Mouse (Mus musculus): Measurements from ENCODE around the gene Gpr12. TPM values are rescaled to one million over a fixed set of nuclear protein-coding genes. Genes with fewer than 3 reads are reported as not detected.
"Not testable (repeated sequence)": the region's sequence is repeated elsewhere in the genome, so short reads cannot be mapped to it uniquely, and the experiment has no call there.

Gpr12 gene
- polyA plus RNA-seq, 1 experiment from 2014 or later: not detected

DNA sequence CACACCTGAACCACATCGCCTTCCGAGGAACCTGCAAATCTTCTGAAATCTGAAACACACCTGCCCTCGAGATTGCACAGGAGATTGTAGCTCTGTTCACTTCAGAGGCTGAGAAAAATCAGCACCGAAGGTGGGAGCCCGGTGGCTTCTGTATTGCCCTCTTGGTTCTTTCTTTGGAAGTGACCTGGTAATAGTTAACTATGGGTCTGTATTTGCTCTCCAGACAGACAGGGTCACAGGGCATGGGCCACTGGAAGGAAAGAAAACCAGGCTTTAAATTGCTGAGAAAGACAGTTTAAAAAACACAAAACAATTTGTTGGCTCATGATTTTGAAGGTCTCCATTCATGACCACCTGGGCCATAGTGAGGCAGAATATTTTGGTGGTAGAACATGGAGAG is 14.9 kb upstream of the Gpr12 start:
- Histone ChIP-seq H3K4me3 (ENCODE audit: low read depth, low read length) (no peak overlapping the region), H3K4me1 (ENCODE audit: insufficient read depth, low read depth, low read length) (no peaks in the 10 kb centered on the region), H3K36me3 (ENCODE audit: insufficient read depth, low read length) (no peaks in the 10 kb centered on the region), H3K27me3 (replicated peaks; ENCODE audit: insufficient read depth, low read length) (no peaks in the 10 kb centered on the region), H3K4me2 (replicated peaks; ENCODE audit: low read depth, low read length) (no peak overlapping the region), H3K9ac (replicated peaks; ENCODE audit: low read depth) (no peak overlapping the region), H3K27ac (ENCODE audit: low read length) (no peak overlapping the region), H3K9me3 (ENCODE audit: low read length) (no peaks in the 10 kb centered on the region)
- no peak for DNase-seq (ENCODE audit: low spot score)
- ATAC-seq: no peak
- TF ChIP-seq EP300 (IDR thresholded peaks at IDR 0.05) (no peak), CTCF (IDR thresholded peaks at IDR 0.05) (no peak)
- WGBS: 54% methylated on average over 5 of the region's 5 CpGs

DNA sequence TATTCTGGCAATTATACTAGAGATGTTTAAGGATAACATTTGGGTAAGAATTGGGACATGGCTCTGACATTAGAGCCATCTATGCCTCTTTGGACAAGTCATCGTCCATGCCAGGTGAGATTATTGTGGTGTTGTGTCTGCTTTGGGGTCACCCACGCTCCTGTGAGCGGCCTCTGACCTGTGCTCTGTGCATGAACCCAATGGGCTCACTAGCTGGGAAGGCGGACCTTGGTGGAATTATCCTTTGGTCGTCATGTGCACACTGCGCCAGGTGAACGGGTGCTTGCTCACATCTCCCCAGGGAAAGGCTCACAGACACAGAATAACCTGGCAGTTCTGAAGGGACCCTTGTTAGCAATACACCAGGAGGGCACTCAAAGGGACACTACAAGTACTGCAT is 14.2 kb upstream of the Gpr12 start:
- H3K27me3 ChIP-seq (replicated peaks; ENCODE audit: insufficient read depth, low read length); H3K36me3 ChIP-seq (ENCODE audit: insufficient read depth, low read length); H3K27ac ChIP-seq (ENCODE audit: low read length); H3K9me3 ChIP-seq (ENCODE audit: low read length); H3K4me2 ChIP-seq (replicated peaks; ENCODE audit: low read depth, low read length); H3K4me1 ChIP-seq (ENCODE audit: insufficient read depth, low read depth, low read length); DNase-seq (ENCODE audit: low spot score); ATAC-seq; H3K4me3 ChIP-seq (ENCODE audit: low read depth, low read length); H3K9ac ChIP-seq (replicated peaks; ENCODE audit: low read depth): not testable (repeated sequence)
- 74% methylated on average over 7 of the region's 7 CpGs for WGBS

DNA sequence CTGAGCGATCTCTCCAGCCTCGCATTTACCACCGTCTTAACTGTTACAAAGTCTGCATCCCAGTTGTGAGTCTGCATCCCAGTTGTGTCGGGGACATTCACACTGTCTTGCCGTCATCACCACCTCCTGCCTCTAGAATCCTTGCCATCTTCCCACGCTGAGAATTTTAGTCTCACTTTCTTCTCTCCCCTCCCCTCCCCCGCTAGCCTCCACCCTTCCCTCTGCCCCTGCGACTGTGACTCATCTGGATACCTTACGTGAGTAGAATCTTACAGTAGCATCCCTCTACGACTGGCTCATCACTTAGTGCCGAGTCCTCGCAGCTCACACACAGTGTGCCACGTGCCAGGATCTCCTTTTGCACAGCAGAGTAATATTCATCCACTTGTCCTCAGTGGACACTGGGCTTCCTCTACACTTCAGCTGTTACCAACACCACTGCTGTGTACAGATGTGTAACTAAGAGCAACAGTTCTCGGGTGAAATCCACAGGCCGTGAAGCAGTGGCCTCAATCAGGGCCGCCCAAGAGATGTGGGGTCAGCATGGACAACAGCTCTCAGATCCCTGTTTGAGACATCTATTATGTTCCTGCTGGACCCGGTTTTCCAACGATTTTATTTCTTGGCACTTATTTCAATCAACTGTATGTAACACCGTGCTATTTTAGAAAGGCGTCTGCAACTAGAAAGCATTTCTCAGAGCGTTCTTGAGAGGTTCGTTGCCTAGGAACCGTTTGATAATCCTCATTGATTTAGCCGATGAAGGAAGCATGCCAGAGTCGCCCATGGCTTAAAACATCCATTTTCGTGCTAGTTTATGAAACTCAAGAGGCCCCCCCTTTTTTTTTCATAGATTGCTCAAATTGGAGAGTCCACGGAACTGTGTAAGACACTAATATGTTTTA is 13.4 kb upstream of the Gpr12 start:
- no peaks in the 10 kb centered on the region for H3K36me3 ChIP-seq (ENCODE audit: insufficient read depth, low read length)
- 79% methylated on average over 27 of the region's 27 CpGs for WGBS
- ATAC-seq (no peak), DNase-seq (ENCODE audit: low spot score) (no peak)
- H3K4me2 ChIP-seq (replicated peaks; ENCODE audit: low read depth, low read length): no peak overlapping the region
- no peak overlapping the region for H3K27ac ChIP-seq (ENCODE audit: low read length)
- H3K4me3 ChIP-seq (ENCODE audit: low read depth, low read length): no peak overlapping the region
- no peaks in the 10 kb centered on the region for H3K9me3 ChIP-seq (ENCODE audit: low read length)
- H3K4me1 ChIP-seq (ENCODE audit: insufficient read depth, low read depth, low read length): no peaks in the 10 kb centered on the region
- H3K27me3 ChIP-seq (replicated peaks; ENCODE audit: insufficient read depth, low read length): no peaks in the 10 kb centered on the region
- TF ChIP-seq EP300 (IDR thresholded peaks at IDR 0.05): no peak
- no peak for TF ChIP-seq CTCF (IDR thresholded peaks at IDR 0.05)
- H3K9ac ChIP-seq (replicated peaks; ENCODE audit: low read depth): no peak overlapping the region

DNA sequence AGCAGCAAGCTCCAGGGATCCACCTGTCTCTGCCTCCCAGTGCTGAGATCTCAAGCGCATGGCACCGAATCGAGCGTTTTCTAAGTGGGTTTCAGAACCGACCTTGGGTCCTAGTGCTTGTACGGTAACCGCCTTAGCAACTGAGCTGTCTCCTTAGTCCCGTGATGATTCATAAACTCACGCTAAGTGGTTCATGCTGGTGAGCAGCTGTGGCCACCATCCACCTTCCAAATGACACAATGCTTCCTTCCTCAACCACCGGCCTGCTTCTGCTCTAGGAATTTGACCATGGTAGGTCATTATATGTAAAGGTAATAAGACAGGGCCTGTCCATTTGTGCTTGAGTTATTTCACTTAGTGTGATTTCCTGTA is 12.4 kb upstream of the Gpr12 start:
- Histone ChIP-seq H3K27me3 (replicated peaks; ENCODE audit: insufficient read depth, low read length) (no peaks in the 10 kb centered on the region), H3K4me3 (ENCODE audit: low read depth, low read length) (no peak overlapping the region), H3K27ac (ENCODE audit: low read length) (no peak overlapping the region), H3K4me2 (replicated peaks; ENCODE audit: low read depth, low read length) (no peak overlapping the region), H3K9ac (replicated peaks; ENCODE audit: low read depth) (no peak overlapping the region), H3K36me3 (ENCODE audit: insufficient read depth, low read length) (no peaks in the 10 kb centered on the region), H3K4me1 (ENCODE audit: insufficient read depth, low read depth, low read length) (no peaks in the 10 kb centered on the region), H3K9me3 (ENCODE audit: low read length) (no peaks in the 10 kb centered on the region)
- WGBS: 87% methylated on average over 10 of the region's 10 CpGs
- no peak for ATAC-seq
- DNase-seq (ENCODE audit: low spot score): no peak
- TF ChIP-seq EP300 (IDR thresholded peaks at IDR 0.05) (no peak), CTCF (IDR thresholded peaks at IDR 0.05) (no peak)

DNA sequence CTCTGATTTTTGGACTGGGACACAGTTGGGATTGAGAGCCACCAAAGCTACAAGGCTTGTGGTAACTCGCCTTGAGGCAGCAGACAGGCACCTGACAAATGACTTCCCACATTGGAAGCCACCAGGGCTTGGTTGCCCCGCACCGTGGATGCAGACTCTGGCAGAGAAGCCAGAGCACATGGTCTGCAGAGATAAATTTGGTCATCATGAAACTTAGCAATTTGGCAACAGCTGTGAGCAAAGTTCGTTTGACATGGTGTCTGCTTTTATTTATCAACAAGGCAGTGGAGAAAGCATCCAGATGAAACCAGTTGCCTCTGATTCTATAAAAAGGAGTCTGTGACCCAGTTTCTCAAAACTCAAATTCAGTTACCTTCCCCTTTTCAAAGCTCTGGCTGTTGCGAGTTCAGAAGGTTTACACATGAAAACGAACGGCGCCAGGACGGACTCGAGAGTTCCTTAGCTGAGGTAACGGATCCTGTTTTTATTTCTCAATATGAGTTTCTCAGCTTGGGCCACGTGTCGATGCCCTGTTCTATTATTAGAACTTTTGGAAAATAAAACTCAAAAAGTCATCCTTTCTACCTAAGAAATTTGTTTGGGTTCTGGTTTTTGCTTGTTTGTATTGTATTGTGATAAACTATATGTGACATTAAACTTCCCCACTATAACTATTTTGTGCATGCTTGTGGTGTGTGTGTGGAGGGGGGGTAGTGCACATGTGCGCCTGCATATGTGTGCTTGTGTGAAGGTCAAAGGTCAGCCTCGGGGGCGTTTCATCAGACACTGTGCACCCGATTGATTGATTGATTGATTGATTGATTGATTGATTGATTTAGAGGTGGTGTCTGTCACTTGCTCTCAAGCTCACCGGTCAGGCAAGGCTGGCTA is 11.8 kb upstream of the Gpr12 start:
- 66% methylated on average over 18 of the region's 18 CpGs for WGBS
- Histone ChIP-seq H3K36me3 (ENCODE audit: insufficient read depth, low read length) (no peaks in the 10 kb centered on the region), H3K4me3 (ENCODE audit: low read depth, low read length) (no peak overlapping the region), H3K27ac (ENCODE audit: low read length) (no peak overlapping the region), H3K27me3 (replicated peaks; ENCODE audit: insufficient read depth, low read length) (no peaks in the 10 kb centered on the region), H3K4me1 (ENCODE audit: insufficient read depth, low read depth, low read length) (no peaks in the 10 kb centered on the region), H3K9ac (replicated peaks; ENCODE audit: low read depth) (no peak overlapping the region), H3K4me2 (replicated peaks; ENCODE audit: low read depth, low read length) (no peak overlapping the region), H3K9me3 (ENCODE audit: low read length) (no peaks in the 10 kb centered on the region)
- ATAC-seq: no peak
- TF ChIP-seq CTCF (IDR thresholded peaks at IDR 0.05) (no peak), EP300 (IDR thresholded peaks at IDR 0.05) (no peak)
- no peak for DNase-seq (ENCODE audit: low spot score)

DNA sequence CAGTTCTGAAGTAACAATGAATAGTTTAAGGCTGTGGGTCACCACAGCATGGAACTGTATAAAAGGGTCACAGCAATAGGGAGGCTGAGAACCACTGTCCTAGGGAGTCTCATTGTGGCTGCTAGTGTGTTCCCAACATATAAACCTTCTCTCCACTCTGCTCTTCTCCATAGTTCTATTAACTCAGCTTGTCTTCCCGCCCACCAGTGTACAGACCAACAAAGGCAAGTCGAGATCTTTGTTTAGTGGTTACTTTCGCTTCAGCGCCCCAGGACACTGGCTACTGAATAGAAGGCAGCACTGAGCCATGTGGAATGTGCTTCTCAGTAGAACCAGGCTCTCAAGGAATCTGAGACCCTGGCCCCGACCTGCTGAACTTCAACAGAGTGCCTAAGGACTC is 7.5 kb upstream of the Gpr12 start:
- no peak overlapping the region for H3K4me3 ChIP-seq (ENCODE audit: low read depth, low read length)
- no peak for TF ChIP-seq CTCF (IDR thresholded peaks at IDR 0.05)
- H3K27ac ChIP-seq (ENCODE audit: low read length): no peak overlapping the region
- no peaks in the 10 kb centered on the region for H3K27me3 ChIP-seq (replicated peaks; ENCODE audit: insufficient read depth, low read length)
- no peaks in the 10 kb centered on the region for H3K4me1 ChIP-seq (ENCODE audit: insufficient read depth, low read depth, low read length)
- no peak overlapping the region for H3K4me2 ChIP-seq (replicated peaks; ENCODE audit: low read depth, low read length)
- WGBS: 63% methylated on average over 5 of the region's 5 CpGs
- DNase-seq (ENCODE audit: low spot score): no peak
- no peaks in the 10 kb centered on the region for H3K36me3 ChIP-seq (ENCODE audit: insufficient read depth, low read length)
- ATAC-seq: no peak
- no peak overlapping the region for H3K9ac ChIP-seq (replicated peaks; ENCODE audit: low read depth)
- no peaks in the 10 kb centered on the region for H3K9me3 ChIP-seq (ENCODE audit: low read length)
